Mouse (Mus musculus): Measurements from ENCODE around the gene Pparg.

- TF ChIP-seq CTCF (IDR thresholded peaks at IDR 0.05; ENCODE audit: borderline replicate concordance, insufficient read depth, low read length) (no peak), POLR2A (IDR thresholded peaks at IDR 0.05; ENCODE audit: low read depth, low read length) (no peak)
These were observed 46.8 kb upstream of the Pparg start for GRCm38 (mm10) chr6:115313910-115314309.

All from embryonic fibroblast, embryonic 13.5 days (primary cell).